Mouse (Mus musculus) small intestine, adult 2 months (tissue): ENCODE measurements around the gene D10Jhu81e.

Experiments
- CTCF ChIP-seq: fragments of 200-500 bp; IDR thresholded peaks from 2 replicates; pipeline ENCODE4 v1.5.1; 2012; ENCODE audit warnings: low read depth, mild to moderate bottlenecking, control low read depth, inconsistent platforms, low read length, moderate library complexity, mixed read lengths; ENCODE audit not compliant: insufficient replicate concordance, insufficient read length; ENCODE audit errors: extremely low read depth
- POLR2A ChIP-seq: fragments of 200-500 bp; IDR thresholded peaks from 2 replicates; pipeline ENCODE4 v1.6.1; 2012; ENCODE audit warnings: low read depth, mild to moderate bottlenecking, control low read depth, inconsistent platforms, low read length, moderate library complexity

DNA sequence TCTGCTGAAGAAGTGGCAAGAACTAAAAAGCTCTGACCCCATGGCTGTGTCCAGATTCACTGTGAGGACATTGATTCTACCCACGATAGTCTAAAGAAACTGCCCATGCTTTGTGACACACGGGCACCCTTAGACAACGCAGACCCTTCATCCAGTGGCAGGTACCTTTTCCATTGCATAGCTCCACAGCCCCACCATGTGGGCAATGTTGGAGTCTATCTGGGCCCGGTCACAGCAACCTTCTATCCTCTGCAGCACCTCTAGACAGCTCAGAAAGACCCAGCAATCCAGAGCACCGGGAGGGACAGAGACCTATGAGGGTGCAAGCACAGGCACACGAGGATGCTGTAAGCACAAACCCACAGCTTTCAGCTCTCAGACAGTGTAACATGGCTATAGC is 41.7 kb upstream of the D10Jhu81e start:
- TF ChIP-seq CTCF (peak; percentile 42; the same call in 1 of the 2 replicates), POLR2A (no peak)
